Mouse (Mus musculus): ENCODE data around the gene Pfdn6.

GRCm38 (mm10) chr17:33965846-33966550, 25.9 kb upstream of the Pfdn6 start:
- TF ChIP-seq POLR2A (IDR thresholded peaks at IDR 0.05; ENCODE audit: insufficient read depth, low read depth, low read length) (no peak), EP300 (IDR thresholded peaks at IDR 0.05; ENCODE audit: insufficient read depth, low read depth, low read length) (no peak)
